Comparison of ENCODE assay signal across 12 mouse cellular contexts in the genomic region with DNA sequence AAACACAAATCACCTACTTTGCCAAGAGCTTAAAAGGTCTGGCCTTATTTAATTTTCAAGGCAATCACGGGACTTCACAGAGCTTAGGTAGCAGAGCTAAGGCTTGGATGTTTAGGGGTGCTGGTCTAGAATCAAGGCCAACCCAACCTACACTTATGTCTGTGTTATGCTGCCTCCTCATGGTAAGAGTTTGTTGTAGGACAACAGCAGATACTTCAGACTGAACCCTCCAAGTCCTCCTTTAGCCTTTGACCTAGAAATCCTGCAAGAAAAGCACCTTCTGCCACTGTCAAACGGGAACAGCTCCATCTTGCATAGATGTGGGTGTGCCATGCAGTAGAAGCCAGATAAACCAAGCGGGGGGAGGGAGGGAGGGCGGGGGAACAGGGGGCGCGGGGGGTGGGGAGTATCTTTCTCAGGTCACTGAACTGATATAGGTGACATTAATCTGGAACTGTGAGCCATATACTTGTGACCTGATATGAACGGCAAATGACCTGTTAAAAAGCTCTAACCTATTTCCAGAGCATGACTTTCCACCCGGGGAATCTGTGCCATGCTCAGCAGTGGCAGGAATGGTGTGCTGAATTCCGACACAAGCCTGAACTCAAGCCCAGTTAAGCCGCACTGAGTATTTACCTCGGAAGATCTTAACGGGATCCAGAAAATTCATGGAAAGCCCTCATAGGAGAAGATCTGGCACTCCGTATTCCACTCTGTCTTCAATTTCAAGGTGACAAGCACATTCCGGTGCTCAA.
DNase-seq lines count a peak whose midpoint lies in the region; ATAC-seq and TF ChIP-seq lines count a peak whose summit lies in the region.
"Had no signal": no experiment of that assay in that cellular context is flagged by ENCODE, and none has a peak within 500 bp of the region (broad histone marks: within the 10 kb centered on the region; RNA-seq: fewer than 3 reads in every experiment).

No protein-coding gene starts in this region.

- H3K4me1 ChIP-seq in liver, adult 2 months (ENCODE audit: control insufficient read depth, insufficient read depth, low read length): no peaks in the 10 kb centered on the region
- H3K4me1 ChIP-seq in liver, embryonic 12.5 days: no peaks in the 10 kb centered on the region
- H3K4me1 ChIP-seq: liver, embryonic 13.5 days had no signal

- DNase-seq in liver, adult 2 months (ENCODE audit: extremely low read depth, low read depth, low spot score): peak; percentile 5
- DNase-seq in NIH3T3 (ENCODE audit: low read depth): peak; percentile 42
- DNase-seq in gastrocnemius, adult 18-20 months (ENCODE audit: low spot score): peak; percentile 72
- peak; percentile 20 for DNase-seq in naive thymus-derived CD4-positive, alpha-beta T cell, adult 2 months (ENCODE audit: low read depth)
- no peak for DNase-seq in MN1 (ENCODE audit: low spot score)
- DNase-seq in spleen, adult 12 weeks (ENCODE audit: low spot score): no peak
- DNase-seq: cerebellum, adult 11 months; kidney, adult 18-20 months; liver, embryonic 13.5 days had no signal

- H3K9me3 ChIP-seq in liver, embryonic 12.5 days (replicated peaks): no peaks in the 10 kb centered on the region
- H3K9me3 ChIP-seq: liver, embryonic 13.5 days had no signal

- H3K79me2 ChIP-seq in liver, adult 2 months (ENCODE audit: control insufficient read depth, insufficient read depth, low read length): no peaks in the 10 kb centered on the region

- no peak overlapping the region for H3K9ac ChIP-seq in liver, adult 2 months (ENCODE audit: low read depth, low read length)
- no peak overlapping the region for H3K9ac ChIP-seq in liver, embryonic 12.5 days
- H3K9ac ChIP-seq: liver, embryonic 13.5 days had no signal

- no peaks in the 10 kb centered on the region for H3K36me3 ChIP-seq in liver, adult 2 months (ENCODE audit: control insufficient read depth, insufficient read depth, low read length)
- H3K36me3 ChIP-seq in liver, embryonic 12.5 days: no peaks in the 10 kb centered on the region
- H3K36me3 ChIP-seq: liver, embryonic 13.5 days had no signal

- H3K27me3 ChIP-seq in liver, adult 2 months (ENCODE audit: control insufficient read depth, insufficient read depth, low read length): no peaks in the 10 kb centered on the region
- H3K27me3 ChIP-seq in liver, embryonic 12.5 days (replicated peaks): no peaks in the 10 kb centered on the region
- H3K27me3 ChIP-seq: liver, embryonic 13.5 days had no signal

- ATAC-seq in liver, embryonic 12.5 days: no peak
- no peak for ATAC-seq in frontal cortex, adult (ENCODE audit: low TSS enrichment)

- no peak overlapping the region for H3K4me3 ChIP-seq in liver, adult 2 months (ENCODE audit: insufficient read depth, low read depth, low read length)
- no peak overlapping the region for H3K4me3 ChIP-seq in liver, embryonic 12.5 days
- H3K4me3 ChIP-seq: liver, embryonic 13.5 days had no signal

- no peak for TF ChIP-seq CTCF in liver, adult 2 months (IDR thresholded peaks at IDR 0.05; ENCODE audit: low read depth, low read length)

- TF ChIP-seq POLR2A in liver, adult 2 months (IDR thresholded peaks at IDR 0.05; ENCODE audit: extremely low read depth, insufficient read depth, low read length): no peak

- WGBS in liver, adult 2 months: 87% methylated on average over 14 of the region's 14 CpGs
- 68% methylated on average over 14 of the region's 14 CpGs for WGBS in liver, embryonic 12.5 days (ENCODE audit: insufficient replicate concordance)

- H3K4me2 ChIP-seq in liver, embryonic 12.5 days: no peak overlapping the region
- H3K4me2 ChIP-seq: liver, embryonic 13.5 days; midbrain, embryonic 11.5 days had no signal

- no peak overlapping the region for H3K27ac ChIP-seq in liver, adult 2 months (replicated peaks; ENCODE audit: insufficient read depth, low read depth, low read length)
- no peak overlapping the region for H3K27ac ChIP-seq in liver, embryonic 12.5 days
- H3K27ac ChIP-seq: liver, embryonic 13.5 days had no signal

Comparison
In these comparisons a context has a peak if more than half of its experiments do, and no peak if none do; other contexts are left out.
1. DNase-seq: peak in liver, adult 2 months (single experiment), NIH3T3 (single experiment), gastrocnemius, adult 18-20 months (single experiment) and naive thymus-derived CD4-positive, alpha-beta T cell, adult 2 months (single experiment); none in MN1 (single experiment) and spleen, adult 12 weeks (single experiment).